In genomic region chr3:66978457-66979381, GRCm38 (mm10) we compare ENCODE assay signal across 9 mouse cellular contexts. TPM values are rescaled to one million over a fixed set of nuclear protein-coding genes. Genes with fewer than 3 reads are reported as not detected.
DNase-seq lines count a peak whose midpoint lies in the region; ATAC-seq and TF ChIP-seq lines count a peak whose summit lies in the region.
"Had no signal": no experiment of that assay in that cellular context is flagged by ENCODE, and none has a peak within 500 bp of the region (broad histone marks: within the 10 kb centered on the region; RNA-seq: fewer than 3 reads in every experiment).

No protein-coding gene starts in this region.

- no peak for ATAC-seq in limb, embryonic 11.5 days (ENCODE audit: insufficient number of reproducible peaks, low FRiP score, low TSS enrichment, low read depth)

- H3K9ac ChIP-seq in heart, adult 2 months (ENCODE audit: low read depth, low read length): no peak overlapping the region
- H3K9ac ChIP-seq in limb, embryonic 11.5 days (ENCODE audit: low read length): peak overlapping the region; percentile 99

- 0 out of 2 replicates have a peak overlapping the region, but pooled peaks have one; percentile 20 for H3K4me3 ChIP-seq in heart, adult 2 months
- no peak overlapping the region for H3K4me3 ChIP-seq in bone marrow, adult 2 months (replicated peaks; ENCODE audit: control insufficient read depth, low read depth, low read length)
- H3K4me3 ChIP-seq in limb, embryonic 11.5 days (ENCODE audit: low read depth, low read length): peak overlapping the region; percentile 86
- peak overlapping the region; percentile 10 for H3K4me3 ChIP-seq in small intestine, adult 2 months (ENCODE audit: low read depth, low read length)
- no peak overlapping the region for H3K4me3 ChIP-seq in lung, adult 2 months (replicated peaks; ENCODE audit: extremely low read depth, low read depth, low read length)

- intact Hi-C loops in heart, adult 2 months (cut with DNase I): no loop called here
- intact Hi-C loops in heart, postnatal 25 days (cut with DNase I): no loop called here
- intact Hi-C loops in gastrocnemius, postnatal 36 days (cut with DNase I): no loop called here

- no peaks in the 10 kb centered on the region for H3K36me3 ChIP-seq in heart, adult 2 months (ENCODE audit: control insufficient read depth, insufficient read depth, low read length)
- H3K36me3 ChIP-seq in limb, embryonic 11.5 days (ENCODE audit: control insufficient read depth, insufficient read depth, low read length): no peaks in the 10 kb centered on the region; the same call in 1 of the 2 replicates
- no peaks in the 10 kb centered on the region for H3K36me3 ChIP-seq in small intestine, adult 2 months (ENCODE audit: control insufficient read depth, insufficient read depth, low read length)

- DNase-seq in heart, adult 2 months: peak; percentile 45 to 52
- no peak for DNase-seq in heart, postnatal 25 days (ENCODE audit: low spot score)
- DNase-seq in gastrocnemius, postnatal 36 days: peak; percentile 44 to 51
- DNase-seq in limb, embryonic 11.5 days (ENCODE audit: low spot score): peak; percentile 68
- DNase-seq in lung, adult 2 months: no peak
- no peak for DNase-seq in spleen, adult 12 weeks (ENCODE audit: low spot score)

- H3K27me3 ChIP-seq in heart, adult 2 months (ENCODE audit: control insufficient read depth, insufficient read depth, low read length): peaks cover 28% of the 10 kb centered on the region
- H3K27me3 ChIP-seq in limb, embryonic 11.5 days (ENCODE audit: control insufficient read depth, insufficient read depth, low read length): peaks cover 3% of the 10 kb centered on the region; the same call in 1 of the 2 replicates
- peaks cover 72% of the 10 kb centered on the region for H3K27me3 ChIP-seq in small intestine, adult 2 months (ENCODE audit: control insufficient read depth, insufficient read depth, low read length)

- peaks cover 2% of the 10 kb centered on the region for H3K4me1 ChIP-seq in heart, adult 2 months (ENCODE audit: control insufficient read depth, insufficient read depth, low read length)
- no peaks in the 10 kb centered on the region for H3K4me1 ChIP-seq in bone marrow, adult 2 months (ENCODE audit: control insufficient read depth, insufficient read depth, low read length)
- peaks cover 10% of the 10 kb centered on the region; the same call in 1 of the 2 replicates for H3K4me1 ChIP-seq in limb, embryonic 11.5 days (ENCODE audit: control insufficient read depth, insufficient read depth, low read length)
- H3K4me1 ChIP-seq in small intestine, adult 2 months (ENCODE audit: control insufficient read depth, insufficient read depth, insufficient read length, low read length): peaks cover 14% of the 10 kb centered on the region
- H3K4me1 ChIP-seq in lung, adult 2 months (ENCODE audit: control insufficient read depth, insufficient read depth, low read length): peaks cover 5% of the 10 kb centered on the region

- no peaks in the 10 kb centered on the region for H3K9me3 ChIP-seq in limb, embryonic 11.5 days (ENCODE audit: control insufficient read depth, low read length)

- TF ChIP-seq POLR2A in heart, adult 2 months (IDR thresholded peaks at IDR 0.05; ENCODE audit: insufficient read depth, low read depth, low read length): no peak
- no peak for TF ChIP-seq POLR2A in bone marrow, adult 2 months (IDR thresholded peaks at IDR 0.05; ENCODE audit: borderline replicate concordance, control insufficient read depth, low read depth, low read length)
- no peak for TF ChIP-seq POLR2A in small intestine, adult 2 months (IDR thresholded peaks at IDR 0.05; ENCODE audit: low read depth, low read length)
- no peak for TF ChIP-seq POLR2A in lung, adult 2 months (IDR thresholded peaks at IDR 0.05; ENCODE audit: borderline replicate concordance, extremely low read depth, low read depth, low read length)

- peak overlapping the region; percentile 62 for H3K4me2 ChIP-seq in limb, embryonic 11.5 days (ENCODE audit: low read depth, severe bottlenecking)

- no peak overlapping the region for H3K27ac ChIP-seq in heart, adult 2 months
- H3K27ac ChIP-seq in bone marrow, adult 2 months (ENCODE audit: control insufficient read depth, insufficient read depth, low read depth, low read length, poor library complexity): peak overlapping the region; percentile 13; the same call in 1 of the 2 replicates
- peak overlapping the region; percentile 100 for H3K27ac ChIP-seq in limb, embryonic 11.5 days (replicated peaks; ENCODE audit: low read depth, low read length)
- no peak overlapping the region for H3K27ac ChIP-seq in small intestine, adult 2 months (ENCODE audit: insufficient read depth, low read depth, low read length)

- no peak for TF ChIP-seq CTCF in heart, adult 2 months (IDR thresholded peaks at IDR 0.05)
- TF ChIP-seq CTCF in bone marrow, adult 2 months (IDR thresholded peaks at IDR 0.05; ENCODE audit: control insufficient read depth, insufficient read depth, low read length): no peak
- TF ChIP-seq CTCF in small intestine, adult 2 months (IDR thresholded peaks at IDR 0.05; ENCODE audit: extremely low read depth, insufficient read length, insufficient replicate concordance, low read depth, low read length): no peak
- TF ChIP-seq CTCF in lung, adult 2 months (IDR thresholded peaks at IDR 0.05; ENCODE audit: insufficient read depth, low read length): no peak

- H3K79me2 ChIP-seq in heart, adult 2 months (replicated peaks; ENCODE audit: control insufficient read depth, insufficient read depth, low read length): no peaks in the 10 kb centered on the region

- 6% methylated on average over 45 of the region's 45 CpGs for WGBS in heart, adult 2 months
- 5% methylated on average over 45 of the region's 45 CpGs for WGBS in bone marrow, adult 2 months
- under 1% methylated on average over 45 of the region's 45 CpGs for WGBS in limb, embryonic 11.5 days
- WGBS in small intestine, adult 2 months: 5% methylated on average over 45 of the region's 45 CpGs
- 5% methylated on average over 45 of the region's 45 CpGs for WGBS in lung, adult 2 months

- TF ChIP-seq EP300 in heart, adult 2 months (IDR thresholded peaks at IDR 0.05; ENCODE audit: insufficient read depth, low read depth, low read length): no peak

RNA-seq across cellular contexts. Expression of gene Rsrc1, which starts 2.5 kb away (rescaled TPM):
- 10 to 100 TPM; 10.6 to 11.0 TPM for total RNA-seq in heart, adult 2 months (2021)
- polyA plus RNA-seq in heart, adult 2 months (2012; rRNA removed): 2.4 and 4.0 TPM in 2 replicates
- 10 to 100 TPM in 1 of 2 experiments, 1 to 10 TPM in 1; 8.9 to 13.8 TPM for total RNA-seq in heart, postnatal 25 days (2021)
- polyA plus RNA-seq in bone marrow, adult 2 months (2011; ENCODE audit: insufficient read depth, insufficient read length, low replicate concordance, missing spikeins): 15.5 and 19.6 TPM in 2 replicates
- 10 to 100 TPM; 12.4 to 12.5 TPM for total RNA-seq in gastrocnemius, postnatal 36 days (2021)
- polyA plus RNA-seq in limb, embryonic 11.5 days (2014; fragmentation: Nextera tagmentation; extraction: Ambion mirVana): 62.7 and 64.9 TPM in 2 replicates
- 0.95 and 1.3 TPM in 2 replicates for polyA plus RNA-seq in small intestine, adult 2 months (2012; rRNA removed)
- 2.7 and 4.1 TPM in 2 replicates for polyA plus RNA-seq in lung, adult 2 months (2012; rRNA removed)

RNA-seq across cellular contexts. Expression of gene Shox2, which starts 2.9 kb away (rescaled TPM):
- total RNA-seq in heart, adult 2 months (2021): under 1 TPM; 0.68 to 0.76 TPM
- polyA plus RNA-seq in heart, adult 2 months (2012; rRNA removed): 1.00 and 2.0 TPM in 2 replicates
- 1 to 10 TPM; 1.0 to 1.1 TPM for total RNA-seq in heart, postnatal 25 days (2021)
- 2.7 and 3.0 TPM in 2 replicates for polyA plus RNA-seq in bone marrow, adult 2 months (2011; ENCODE audit: insufficient read depth, insufficient read length, low replicate concordance, missing spikeins)
- total RNA-seq in gastrocnemius, postnatal 36 days (2021): 1 to 10 TPM; 1.7 to 2.0 TPM
- 144 and 163 TPM in 2 replicates for polyA plus RNA-seq in limb, embryonic 11.5 days (2014; fragmentation: Nextera tagmentation; extraction: Ambion mirVana)
- 0.09 TPM in 1 of 2 replicates, not detected in the other for polyA plus RNA-seq in small intestine, adult 2 months (2012; rRNA removed)
- polyA plus RNA-seq in lung, adult 2 months (2012; rRNA removed): 0.71 and 0.94 TPM in 2 replicates
- polyA plus RNA-seq: large intestine, adult 2 months had no signal

Comparison
In these comparisons a context has a peak if more than half of its experiments do, and no peak if none do; other contexts are left out.
1. DNase-seq: peak in heart, adult 2 months (2 of 2), gastrocnemius, postnatal 36 days (2 of 2) and limb, embryonic 11.5 days (single experiment); none in heart, postnatal 25 days (single experiment), lung, adult 2 months (single experiment) and spleen, adult 12 weeks (single experiment).
2. H3K27ac ChIP-seq: peak in bone marrow, adult 2 months (single experiment) and limb, embryonic 11.5 days (single experiment); none in heart, adult 2 months (single experiment) and small intestine, adult 2 months (single experiment).
3. H3K4me3 ChIP-seq: peak in heart, adult 2 months (single experiment), limb, embryonic 11.5 days (single experiment) and small intestine, adult 2 months (single experiment); none in bone marrow, adult 2 months (single experiment) and lung, adult 2 months (single experiment).
4. RNA of gene Shox2, which starts 2.9 kb away (polyA plus RNA-seq): 144 to 163 TPM in limb, embryonic 11.5 days; 2.7 to 3.0 TPM in bone marrow, adult 2 months, 1.00 to 2.0 TPM in heart, adult 2 months, 0.71 to 0.94 TPM in lung, adult 2 months and 0.09 TPM in small intestine, adult 2 months; every median in the first group is over 10 times any median in the second.